Mouse (Mus musculus) layer of hippocampus, adult 9-10 months (tissue): ENCODE measurements at regions not wholly inside any gene's neighbourhood (a gene's known extent, or its start where the extent isn't known, plus 50 kb on each side); places are given as distances from the start of the nearest gene placed in this dataset.

Source experiments
- DNase-seq: peaks from one replicate; pipeline ENCODE4 v3.0.0; 2022; ENCODE audit warnings: low spot score

- DNase-seq = no peak
Observed at GRCm38 (mm10) chr9:61227492-61228229, 144.5 kb upstream of the Tle3 start.

DNA sequence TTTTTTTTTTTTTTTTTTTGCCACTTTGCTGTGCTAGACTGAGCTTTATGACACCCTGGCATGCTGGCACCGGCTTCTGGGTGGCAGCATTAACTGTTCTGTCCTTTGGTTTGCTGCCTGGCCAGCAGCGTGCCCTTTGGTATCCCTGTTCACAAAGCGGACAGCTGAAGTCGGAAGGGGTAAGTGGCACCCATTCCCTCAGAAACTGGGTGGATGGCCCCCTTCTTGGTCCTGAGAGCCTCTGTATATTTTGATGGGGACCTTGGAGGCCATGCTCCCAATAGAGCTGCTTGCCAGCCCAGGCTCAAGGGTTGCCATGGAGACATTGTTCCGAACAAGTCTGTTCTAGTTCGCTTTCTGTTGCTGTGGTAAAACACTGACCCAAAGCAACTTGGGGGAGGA is 143.9 kb upstream of the Tle3 start:
- DNase-seq = no peak

- no peak for DNase-seq
Observed at GRCm38 (mm10) chr9:61230306-61230705, 141.9 kb upstream of the Tle3 start.

DNA sequence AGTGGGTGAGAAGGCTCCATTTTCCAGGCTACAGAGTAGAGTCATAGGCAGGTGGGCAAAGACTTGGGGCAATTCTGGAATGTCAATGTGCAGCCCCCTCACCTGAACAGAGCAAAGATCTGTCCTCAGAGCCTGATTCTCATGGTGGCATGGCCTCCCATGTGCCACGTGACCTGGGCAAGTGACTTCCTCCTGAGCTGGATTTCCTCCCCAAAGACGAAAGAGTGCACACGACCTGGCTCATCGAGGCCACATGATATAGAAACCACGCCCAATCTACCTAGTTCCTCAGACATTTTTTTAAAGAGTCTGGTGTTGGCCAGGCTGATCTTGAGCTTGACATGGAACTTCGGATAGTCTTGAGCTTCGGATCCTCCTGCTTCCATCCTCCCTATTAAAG is 139.5 kb upstream of the Tle3 start:
- DNase-seq = no peak

- DNase-seq = no peak
Observed at GRCm38 (mm10) chr9:61233251-61233650, 138.9 kb upstream of the Tle3 start.

- DNase-seq = no peak
Observed at GRCm38 (mm10) chr9:61235653-61236610, 136.2 kb upstream of the Tle3 start.

DNA sequence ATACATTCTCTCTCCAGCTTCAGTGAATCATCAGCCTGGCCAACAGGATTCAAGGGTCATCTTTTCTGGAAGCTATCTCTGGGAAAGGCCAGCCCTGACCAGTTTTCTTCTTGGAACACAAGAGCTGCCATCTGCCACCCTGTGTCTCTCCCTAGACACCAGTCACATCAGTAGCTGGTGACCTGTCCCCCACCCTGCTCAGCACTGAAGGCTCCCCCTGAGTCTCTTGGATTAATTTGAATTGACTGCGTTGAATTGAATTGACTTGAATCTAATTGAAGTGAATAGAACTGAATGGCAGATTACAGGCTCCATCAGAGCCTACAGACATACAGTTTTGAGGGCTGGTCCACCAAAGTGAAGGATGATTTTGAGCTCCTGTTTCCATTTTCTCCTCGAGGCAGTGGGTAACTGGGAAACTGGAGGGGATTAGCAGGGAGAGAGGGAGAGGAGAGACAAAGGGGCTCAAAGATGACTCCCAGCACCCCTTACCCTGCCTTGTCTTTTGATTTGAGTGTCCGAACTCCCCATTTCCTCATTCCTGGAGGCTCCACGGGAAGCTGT is 133.4 kb upstream of the Tle3 start:
- DNase-seq = no peak

- DNase-seq = no peak
Observed at GRCm38 (mm10) chr9:61239328-61239727, 132.8 kb upstream of the Tle3 start.

DNA sequence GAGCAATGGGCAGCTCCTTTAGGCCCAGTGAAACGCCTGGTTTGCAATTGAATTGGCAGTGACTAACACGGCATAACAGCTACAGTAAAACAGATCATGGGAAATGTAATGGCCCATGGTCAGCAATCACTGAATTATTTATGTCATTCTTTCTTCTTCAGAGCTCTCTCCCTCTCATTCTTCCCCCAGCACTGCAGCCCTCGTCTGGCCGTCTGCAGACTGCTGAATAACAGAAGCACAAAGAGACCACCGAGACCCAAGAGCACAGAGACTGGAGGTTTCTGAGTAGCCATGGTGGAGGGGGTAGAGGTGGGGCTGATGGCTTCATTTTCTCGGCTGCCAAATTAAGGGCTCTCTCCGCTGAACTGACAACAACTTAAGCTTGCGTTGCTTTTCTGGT is 130.7 kb upstream of the Tle3 start:
- no peak for DNase-seq

DNA sequence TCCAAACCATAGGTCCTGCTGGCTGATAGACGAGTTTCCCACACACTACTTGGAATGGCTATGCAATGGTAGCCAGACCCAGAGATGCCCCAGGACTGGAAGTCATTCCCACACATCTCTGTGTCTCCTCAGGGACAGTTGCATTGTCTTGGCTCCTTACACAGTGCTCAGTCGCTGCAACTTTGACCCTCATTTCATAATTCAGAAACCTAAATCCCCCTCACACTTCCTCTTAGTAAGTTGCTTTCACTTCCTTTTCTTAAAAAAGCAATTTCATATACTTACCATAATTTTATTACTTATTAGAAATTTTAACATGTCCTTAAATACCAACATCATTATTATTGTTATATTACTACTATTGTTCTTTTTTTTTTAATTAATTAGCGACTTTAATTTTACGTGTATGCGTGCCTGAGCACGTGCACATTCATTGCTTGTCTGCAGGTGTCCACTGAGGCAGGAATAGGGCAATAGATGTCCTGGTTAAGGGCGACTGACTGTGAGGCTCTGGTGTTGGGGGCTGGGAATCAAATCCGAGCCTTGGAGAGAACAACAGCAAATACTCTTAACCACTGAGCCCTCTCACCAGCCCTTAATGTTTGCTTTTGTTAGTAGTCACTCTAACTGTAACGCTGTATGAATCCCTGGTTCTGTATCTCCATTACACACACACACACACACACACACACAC is 129.9 kb upstream of the Tle3 start:
- no peak for DNase-seq

- DNase-seq = no peak
Observed at GRCm38 (mm10) chr9:61243289-61243688, 128.9 kb upstream of the Tle3 start.

GRCm38 (mm10) chr9:61249691-61250425 is 122.3 kb upstream of the Tle3 start:
- no peak for DNase-seq

DNA sequence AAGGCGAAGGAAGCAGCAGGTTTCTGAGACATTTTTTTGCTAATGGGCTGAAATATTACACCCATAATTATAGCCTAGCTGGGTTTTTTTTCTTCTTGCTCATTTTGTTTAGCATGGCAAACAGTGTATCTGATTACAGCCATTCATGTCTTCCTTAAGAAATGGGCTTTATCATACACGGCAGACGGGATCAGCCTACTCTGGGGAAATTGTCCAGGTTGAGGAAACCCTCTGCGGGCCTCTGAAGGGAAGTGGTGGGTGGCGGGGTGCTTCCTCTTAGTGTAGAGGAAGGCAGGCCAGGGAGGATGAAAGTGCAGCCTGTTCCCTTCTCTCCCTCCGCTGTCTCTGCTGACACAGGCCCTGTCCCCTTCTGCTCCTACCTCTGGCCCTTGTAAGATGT is 120.6 kb upstream of the Tle3 start:
- peak; percentile 7 for DNase-seq

DNA sequence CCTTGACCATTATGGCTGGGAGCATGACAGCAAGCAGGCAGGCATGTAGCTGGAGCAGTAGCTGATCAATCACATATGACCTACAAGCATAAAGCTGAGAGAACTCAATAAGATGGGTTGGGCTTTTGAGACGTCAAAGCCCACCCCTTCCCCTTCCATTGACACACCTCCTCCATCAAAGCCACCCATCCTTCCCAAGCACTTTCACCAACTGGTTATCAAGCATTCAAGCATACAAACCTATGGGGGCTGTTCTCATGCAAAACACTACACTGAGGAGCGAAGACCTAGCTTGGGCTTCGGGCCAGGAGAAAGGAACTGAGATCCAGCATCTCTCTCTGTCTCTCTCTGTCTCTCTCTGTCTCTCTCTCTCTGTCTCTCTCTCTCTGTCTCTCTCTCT is 118.4 kb upstream of the Tle3 start:
- DNase-seq = no peak

GRCm38 (mm10) chr9:61257488-61257887 is 114.7 kb upstream of the Tle3 start:
- no peak for DNase-seq

DNA sequence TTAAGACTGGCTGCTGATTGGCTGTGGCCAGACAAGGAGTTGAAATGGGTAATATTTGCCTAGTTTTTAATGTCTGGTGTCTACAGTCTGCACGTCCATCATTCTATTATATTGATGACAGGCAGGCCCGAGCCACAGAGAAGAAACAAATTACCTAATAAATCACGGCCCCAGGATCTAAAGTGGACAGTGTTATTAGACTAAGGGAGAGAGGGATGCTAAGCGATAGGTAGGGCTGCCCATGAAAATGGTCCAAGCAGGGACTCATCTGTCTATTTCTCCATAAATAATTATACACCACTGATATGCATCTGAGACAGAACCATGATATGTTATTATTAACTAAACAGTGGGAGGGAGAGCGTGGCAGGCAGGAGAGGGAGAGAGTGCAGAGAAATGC is 114.1 kb upstream of the Tle3 start:
- no peak for DNase-seq

DNA sequence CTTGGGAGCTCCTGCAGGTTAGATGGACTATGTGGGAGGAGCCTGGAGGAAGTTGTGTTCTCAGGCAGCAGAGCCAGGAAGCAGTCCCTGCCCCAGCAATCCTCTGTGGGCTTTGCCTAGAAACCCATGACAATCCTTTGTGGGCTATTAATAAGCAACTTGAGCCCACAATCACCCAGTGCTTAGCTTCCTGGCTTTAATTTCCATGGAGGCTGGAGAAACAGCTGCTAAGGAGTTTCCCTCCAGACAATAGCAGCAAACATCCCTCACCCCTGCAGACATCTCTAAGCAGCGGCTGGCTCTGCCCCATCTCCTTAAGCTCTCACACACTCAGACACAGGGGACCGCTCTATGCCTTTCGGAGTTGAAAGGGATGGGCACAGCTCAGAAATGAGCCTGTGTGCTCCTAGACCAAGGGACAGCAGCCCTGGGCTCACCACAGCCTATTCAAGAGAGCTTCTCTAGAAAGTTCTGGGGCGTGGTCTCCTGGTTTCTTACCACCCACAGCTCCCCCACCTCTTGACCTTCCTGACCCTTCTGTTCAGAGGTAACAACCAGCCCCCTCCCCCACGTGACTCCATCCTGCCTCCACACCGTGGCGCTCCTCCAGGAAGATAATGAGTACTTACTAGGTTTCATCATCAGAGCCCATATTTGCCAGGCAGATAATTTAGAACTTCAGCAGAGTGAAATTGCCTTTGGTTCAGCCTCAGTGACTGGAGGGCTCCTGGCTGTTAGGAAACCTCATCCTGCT is 112.6 kb upstream of the Tle3 start:
- DNase-seq = no peak

DNA sequence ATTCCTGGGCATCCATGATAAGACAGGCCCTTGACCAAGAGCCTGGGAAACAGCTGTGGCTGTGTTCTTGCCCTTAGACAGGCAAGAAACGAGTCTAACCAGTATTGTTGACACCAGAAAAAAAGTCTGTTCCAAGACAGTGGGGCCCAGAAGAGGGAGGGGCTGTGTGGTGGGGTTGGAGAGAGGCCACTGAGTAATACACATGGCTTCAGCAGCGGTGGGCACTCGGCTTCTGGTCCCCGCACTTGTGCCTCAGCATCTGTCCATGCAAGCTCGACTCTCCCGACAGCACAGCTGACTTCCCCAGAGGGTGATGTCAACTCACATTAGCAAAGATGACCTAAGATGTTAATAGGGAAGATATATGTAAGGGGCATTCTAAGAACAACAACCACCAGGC is 110.9 kb upstream of the Tle3 start:
- DNase-seq = no peak

GRCm38 (mm10) chr9:61261739-61262333 is 110.3 kb upstream of the Tle3 start:
- no peak for DNase-seq

DNA sequence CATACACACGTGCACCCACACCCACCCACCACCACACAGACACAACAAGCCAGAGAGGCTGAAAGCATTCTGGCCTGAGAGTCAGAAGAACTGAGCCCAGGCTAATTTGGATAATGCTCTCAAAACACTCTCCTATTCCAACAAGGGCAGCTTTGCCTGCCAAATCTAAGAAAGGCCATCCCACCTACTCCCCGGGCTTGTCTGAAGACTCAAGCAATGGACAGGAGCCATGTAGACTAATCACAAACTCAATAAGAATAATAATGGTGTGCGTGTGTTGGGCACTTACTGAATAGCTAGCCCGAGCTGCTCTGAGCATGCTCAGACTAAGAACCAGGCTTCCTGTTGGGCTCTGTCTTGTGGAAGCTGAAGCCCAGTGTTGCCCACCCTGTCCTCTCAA is 108.8 kb upstream of the Tle3 start:
- no peak for DNase-seq

GRCm38 (mm10) chr9:61265466-61265865 is 106.7 kb upstream of the Tle3 start:
- DNase-seq = no peak
